Mouse (Mus musculus): ENCODE measurements around the gene Tspan5. TPM values are rescaled to one million over a fixed set of nuclear protein-coding genes. Genes with fewer than 3 reads are reported as not detected.

Gene Tspan5
- polyA plus RNA-seq, 1 experiment from 2014 or later = 2.6 TPM

DNA sequence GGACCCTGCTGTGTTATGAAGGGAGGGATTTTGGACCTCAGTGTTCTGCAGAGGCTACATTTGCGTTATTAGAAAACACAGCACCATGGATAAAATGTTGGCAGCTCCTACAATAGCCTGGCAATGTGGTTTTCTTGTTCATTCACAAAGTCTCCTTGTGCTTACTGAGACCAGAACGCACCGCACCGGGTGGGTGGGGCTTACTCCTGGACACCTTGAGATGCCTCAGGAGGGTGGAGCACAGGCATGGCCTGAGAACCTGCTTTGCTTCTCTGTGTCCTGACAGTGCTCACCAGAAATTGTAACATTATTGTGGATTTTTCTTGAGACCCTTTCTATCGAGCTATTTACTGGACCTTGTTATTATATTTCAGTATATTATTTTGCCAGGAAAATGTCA lies 47.3 kb downstream of the Tspan5 start:
- H3K4me2 ChIP-seq (ENCODE audit: low read depth, low read length) = no peak overlapping the region

DNA sequence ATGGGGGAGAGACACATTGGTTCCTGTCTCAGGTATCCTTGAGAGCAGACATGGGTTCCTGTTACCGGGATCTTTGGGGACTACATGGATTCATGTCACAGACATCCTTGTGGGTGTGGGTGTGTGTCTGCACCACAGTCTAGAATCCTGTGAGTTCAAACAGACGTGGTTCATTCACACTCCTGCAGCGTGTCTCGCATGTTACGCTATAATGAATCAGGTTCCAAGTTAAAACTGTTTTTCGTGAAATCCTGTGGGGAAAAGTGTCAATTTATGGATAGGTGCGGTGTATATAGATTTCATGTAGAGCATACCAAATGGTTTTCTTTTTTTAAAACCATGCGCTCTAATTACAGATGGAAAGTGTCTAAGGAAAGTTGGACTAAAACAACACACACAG lies 52.5 kb downstream of the Tspan5 start:
- H3K9me3 ChIP-seq (replicated peaks; ENCODE audit: control insufficient read depth, low read length) = no peaks in the 10 kb centered on the region
- no peaks in the 10 kb centered on the region for H3K36me3 ChIP-seq (ENCODE audit: control insufficient read depth, insufficient read depth)
- H3K27ac ChIP-seq (ENCODE audit: low read length) = no peak overlapping the region
- no peak overlapping the region for H3K9ac ChIP-seq (ENCODE audit: low read depth, low read length)
- WGBS (ENCODE audit: insufficient replicate concordance) = 77% methylated on average over 8 of the region's 8 CpGs
- ATAC-seq (ENCODE audit: low read depth) = no peak
- no peaks in the 10 kb centered on the region for H3K4me1 ChIP-seq (ENCODE audit: control insufficient read depth, low read depth, low read length)
- no peaks in the 10 kb centered on the region for H3K27me3 ChIP-seq (ENCODE audit: control insufficient read depth, insufficient read depth, low read depth, low read length)
- H3K4me2 ChIP-seq (ENCODE audit: low read depth, low read length) = no peak overlapping the region
- no peak overlapping the region for H3K4me3 ChIP-seq (ENCODE audit: low read depth, low read length)

More for the DNA sequence above, 47.3 kb downstream of the Tspan5 start:
- no peak for ATAC-seq (ENCODE audit: low read depth)
- H3K4me3 ChIP-seq (ENCODE audit: low read depth, low read length) = no peak overlapping the region
- 72% methylated on average over 5 of the region's 5 CpGs for WGBS (ENCODE audit: insufficient replicate concordance)
- H3K27me3 ChIP-seq (ENCODE audit: control insufficient read depth, insufficient read depth, low read depth, low read length) = no peaks in the 10 kb centered on the region
- H3K9ac ChIP-seq (ENCODE audit: low read depth, low read length) = no peak overlapping the region
- H3K36me3 ChIP-seq (ENCODE audit: control insufficient read depth, insufficient read depth) = no peaks in the 10 kb centered on the region
- no peaks in the 10 kb centered on the region for H3K9me3 ChIP-seq (replicated peaks; ENCODE audit: control insufficient read depth, low read length)
- H3K4me1 ChIP-seq (ENCODE audit: control insufficient read depth, low read depth, low read length) = no peaks in the 10 kb centered on the region
- no peak overlapping the region for H3K27ac ChIP-seq (ENCODE audit: low read length)

DNA sequence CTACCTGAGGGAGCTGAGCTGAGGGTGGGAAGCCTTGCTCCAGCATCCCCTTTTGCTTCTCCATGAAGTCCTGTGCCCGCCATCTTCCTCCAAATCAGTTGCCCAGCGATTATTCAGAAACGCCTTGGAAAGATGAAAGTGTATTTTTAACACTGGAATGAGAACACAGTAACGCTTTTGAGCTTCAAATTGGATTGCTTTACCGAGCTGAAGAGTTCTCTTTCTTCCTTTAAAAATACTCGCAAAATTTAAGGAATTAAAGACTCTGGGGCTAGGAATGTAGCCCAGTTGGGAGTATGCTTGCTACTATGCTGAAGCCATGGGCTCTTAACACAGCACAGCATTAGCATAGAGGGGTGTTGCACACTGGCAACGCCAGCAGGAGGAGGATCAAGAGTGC lies 54.0 kb downstream of the Tspan5 start:
- Histone ChIP-seq H3K4me2 (ENCODE audit: low read depth, low read length) (no peak overlapping the region), H3K9me3 (replicated peaks; ENCODE audit: control insufficient read depth, low read length) (no peaks in the 10 kb centered on the region), H3K27ac (ENCODE audit: low read length) (no peak overlapping the region), H3K27me3 (ENCODE audit: control insufficient read depth, insufficient read depth, low read depth, low read length) (no peaks in the 10 kb centered on the region), H3K9ac (ENCODE audit: low read depth, low read length) (no peak overlapping the region), H3K4me1 (ENCODE audit: control insufficient read depth, low read depth, low read length) (no peaks in the 10 kb centered on the region), H3K36me3 (ENCODE audit: control insufficient read depth, insufficient read depth) (no peaks in the 10 kb centered on the region), H3K4me3 (ENCODE audit: low read depth, low read length) (no peak overlapping the region)
- ATAC-seq (ENCODE audit: low read depth) = no peak
- WGBS (ENCODE audit: insufficient replicate concordance) = 65% methylated on average over 7 of the region's 7 CpGs

DNA sequence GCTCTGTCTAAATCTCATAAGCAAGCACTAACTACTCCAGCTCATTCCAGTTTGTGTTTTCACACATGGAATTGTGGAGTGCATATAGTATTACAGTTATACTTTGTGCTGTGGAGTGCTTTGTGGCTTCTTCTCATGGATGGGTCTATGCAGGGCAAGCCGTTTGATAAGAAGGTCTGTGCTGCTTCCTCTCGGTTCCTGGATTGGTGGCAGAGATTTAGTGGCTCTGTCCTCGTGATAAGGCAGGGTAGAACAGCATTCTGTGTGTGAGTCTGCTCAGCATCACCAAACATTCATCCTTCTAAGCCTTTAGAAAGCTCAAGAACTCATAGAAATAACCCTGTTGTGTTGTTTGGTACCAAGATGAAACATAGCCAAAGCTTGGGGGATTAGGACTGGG lies 54.6 kb downstream of the Tspan5 start:
- no peak for ATAC-seq (ENCODE audit: low read depth)
- no peaks in the 10 kb centered on the region for H3K27me3 ChIP-seq (ENCODE audit: control insufficient read depth, insufficient read depth, low read depth, low read length)
- H3K9ac ChIP-seq (ENCODE audit: low read depth, low read length) = no peak overlapping the region
- no peaks in the 10 kb centered on the region for H3K9me3 ChIP-seq (replicated peaks; ENCODE audit: control insufficient read depth, low read length)
- WGBS (ENCODE audit: insufficient replicate concordance) = 16% methylated on average over 3 of the region's 3 CpGs
- no peak overlapping the region for H3K27ac ChIP-seq (ENCODE audit: low read length)
- H3K4me3 ChIP-seq (ENCODE audit: low read depth, low read length) = no peak overlapping the region
- no peaks in the 10 kb centered on the region for H3K36me3 ChIP-seq (ENCODE audit: control insufficient read depth, insufficient read depth)
- H3K4me2 ChIP-seq (ENCODE audit: low read depth, low read length) = no peak overlapping the region
- H3K4me1 ChIP-seq (ENCODE audit: control insufficient read depth, low read depth, low read length) = no peaks in the 10 kb centered on the region

DNA sequence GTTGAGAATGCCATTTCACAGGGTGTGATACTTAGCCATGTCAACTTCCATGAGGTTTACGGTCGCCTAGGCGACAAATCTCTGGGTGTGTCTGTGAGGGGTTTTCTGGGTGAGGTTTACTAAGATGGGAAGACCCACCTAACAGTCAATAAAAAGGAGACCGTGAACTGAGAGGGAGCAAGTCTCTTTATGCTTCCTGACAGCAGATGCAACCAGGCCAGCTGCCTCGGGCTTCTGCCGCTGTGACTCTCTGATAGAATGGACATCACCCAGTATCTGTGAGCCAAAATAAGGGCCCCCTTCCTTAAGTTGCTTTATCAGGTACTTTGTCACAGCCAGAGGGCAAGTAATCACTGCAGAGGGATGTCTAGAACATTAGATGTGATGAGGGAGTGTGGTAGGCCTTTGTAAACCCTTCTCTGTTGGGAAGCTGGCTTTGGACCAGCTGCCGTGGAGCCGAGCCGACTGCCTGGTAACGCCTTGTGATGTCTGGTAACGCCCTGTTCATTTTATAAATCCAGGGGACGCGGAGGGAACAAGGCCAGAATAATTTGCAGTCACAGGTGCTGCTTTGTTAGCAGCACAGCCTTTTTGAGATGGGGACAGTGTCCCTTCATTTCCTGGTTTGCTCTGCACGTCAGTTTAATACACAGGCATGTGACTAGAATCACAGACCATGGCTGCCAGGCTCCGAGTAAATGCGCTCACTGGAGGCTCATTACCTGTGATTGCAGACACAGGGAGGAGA lies 58.8 kb downstream of the Tspan5 start:
- 79% methylated on average over 16 of the region's 16 CpGs for whole genome bisulfite sequencing (ENCODE audit: insufficient replicate concordance)
- Histone ChIP-seq H3K4me1 (ENCODE audit: control insufficient read depth, low read depth, low read length) (no peaks in the 10 kb centered on the region), H3K27me3 (ENCODE audit: control insufficient read depth, insufficient read depth, low read depth, low read length) (no peaks in the 10 kb centered on the region), H3K27ac (ENCODE audit: low read length) (no peak overlapping the region), H3K36me3 (ENCODE audit: control insufficient read depth, insufficient read depth) (no peaks in the 10 kb centered on the region), H3K4me3 (ENCODE audit: low read depth, low read length) (no peak overlapping the region), H3K4me2 (ENCODE audit: low read depth, low read length) (no peak overlapping the region), H3K9me3 (replicated peaks; ENCODE audit: control insufficient read depth, low read length) (no peaks in the 10 kb centered on the region), H3K9ac (ENCODE audit: low read depth, low read length) (no peak overlapping the region)
- no peak for ATAC-seq (ENCODE audit: low read depth)

DNA sequence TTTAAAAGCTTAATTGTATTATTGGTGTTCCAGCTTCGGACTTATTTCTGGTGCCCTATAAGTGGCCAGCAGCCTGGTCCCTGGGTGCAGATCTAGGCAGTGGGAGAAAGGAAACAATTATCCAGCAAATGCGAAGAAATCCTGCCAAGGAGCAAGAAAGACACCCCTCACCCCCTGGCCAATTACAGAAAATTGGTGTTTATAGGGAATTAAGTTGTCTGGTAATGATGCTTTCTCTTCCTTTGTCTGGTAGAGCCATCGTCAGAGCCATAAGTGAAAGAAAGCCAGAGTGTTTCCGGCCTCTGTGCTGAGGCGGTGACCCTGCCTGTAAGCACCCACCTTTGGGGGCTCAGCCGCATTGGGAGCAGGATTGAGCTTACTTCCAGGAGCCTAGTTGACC lies 59.7 kb downstream of the Tspan5 start:
- Histone ChIP-seq H3K4me3 (ENCODE audit: low read depth, low read length) (no peak overlapping the region), H3K9ac (ENCODE audit: low read depth, low read length) (no peak overlapping the region), H3K4me1 (ENCODE audit: control insufficient read depth, low read depth, low read length) (no peaks in the 10 kb centered on the region), H3K27me3 (ENCODE audit: control insufficient read depth, insufficient read depth, low read depth, low read length) (no peaks in the 10 kb centered on the region), H3K9me3 (replicated peaks; ENCODE audit: control insufficient read depth, low read length) (no peaks in the 10 kb centered on the region), H3K4me2 (ENCODE audit: low read depth, low read length) (no peak overlapping the region), H3K36me3 (ENCODE audit: control insufficient read depth, insufficient read depth) (no peaks in the 10 kb centered on the region), H3K27ac (ENCODE audit: low read length) (no peak overlapping the region)
- no peak for ATAC-seq (ENCODE audit: low read depth)
- 80% methylated on average over 6 of the region's 6 CpGs for WGBS (ENCODE audit: insufficient replicate concordance)

DNA sequence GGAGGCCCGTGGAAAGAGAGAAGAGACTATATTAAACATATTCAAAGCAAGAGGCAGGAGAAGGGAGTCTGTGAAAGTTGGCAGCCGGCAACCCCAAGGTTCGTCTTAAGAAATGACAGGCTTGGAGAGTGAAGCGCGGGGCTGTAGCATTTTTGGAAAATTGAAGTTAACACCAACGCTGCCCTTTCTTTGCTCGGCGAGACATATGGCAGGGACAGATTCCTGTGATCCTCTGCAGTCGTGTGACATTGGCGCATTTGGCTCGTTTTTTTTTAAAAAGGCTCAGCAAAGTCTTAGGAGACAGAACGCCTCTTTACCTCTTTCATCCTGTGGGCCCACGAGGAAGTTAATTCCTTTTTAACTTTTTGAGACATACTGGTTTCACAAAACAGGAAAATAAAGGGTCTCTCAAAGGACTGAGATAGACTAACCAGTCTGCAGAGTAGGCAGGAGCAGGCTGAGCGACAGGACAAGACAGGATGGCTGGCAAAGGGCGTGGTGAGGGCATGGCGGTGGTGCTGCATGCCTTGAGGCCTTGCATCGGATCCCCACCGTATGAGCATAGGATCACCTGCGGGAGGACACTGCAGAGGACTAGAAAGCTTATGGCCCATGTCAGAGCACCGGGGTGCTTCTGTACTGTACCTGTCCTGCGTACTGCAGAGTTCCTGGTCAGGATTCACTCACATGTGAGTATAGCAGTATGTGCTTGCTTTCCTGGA lies 60.9 kb downstream of the Tspan5 start:
- no peak for ATAC-seq (ENCODE audit: low read depth)
- Histone ChIP-seq H3K36me3 (ENCODE audit: control insufficient read depth, insufficient read depth) (no peaks in the 10 kb centered on the region), H3K9me3 (replicated peaks; ENCODE audit: control insufficient read depth, low read length) (no peaks in the 10 kb centered on the region), H3K27me3 (ENCODE audit: control insufficient read depth, insufficient read depth, low read depth, low read length) (no peaks in the 10 kb centered on the region), H3K4me3 (ENCODE audit: low read depth, low read length) (no peak overlapping the region), H3K9ac (ENCODE audit: low read depth, low read length) (no peak overlapping the region), H3K4me1 (ENCODE audit: control insufficient read depth, low read depth, low read length) (no peaks in the 10 kb centered on the region), H3K4me2 (ENCODE audit: low read depth, low read length) (no peak overlapping the region), H3K27ac (ENCODE audit: low read length) (no peak overlapping the region)
- WGBS (ENCODE audit: insufficient replicate concordance) = 67% methylated on average over 21 of the region's 21 CpGs

DNA sequence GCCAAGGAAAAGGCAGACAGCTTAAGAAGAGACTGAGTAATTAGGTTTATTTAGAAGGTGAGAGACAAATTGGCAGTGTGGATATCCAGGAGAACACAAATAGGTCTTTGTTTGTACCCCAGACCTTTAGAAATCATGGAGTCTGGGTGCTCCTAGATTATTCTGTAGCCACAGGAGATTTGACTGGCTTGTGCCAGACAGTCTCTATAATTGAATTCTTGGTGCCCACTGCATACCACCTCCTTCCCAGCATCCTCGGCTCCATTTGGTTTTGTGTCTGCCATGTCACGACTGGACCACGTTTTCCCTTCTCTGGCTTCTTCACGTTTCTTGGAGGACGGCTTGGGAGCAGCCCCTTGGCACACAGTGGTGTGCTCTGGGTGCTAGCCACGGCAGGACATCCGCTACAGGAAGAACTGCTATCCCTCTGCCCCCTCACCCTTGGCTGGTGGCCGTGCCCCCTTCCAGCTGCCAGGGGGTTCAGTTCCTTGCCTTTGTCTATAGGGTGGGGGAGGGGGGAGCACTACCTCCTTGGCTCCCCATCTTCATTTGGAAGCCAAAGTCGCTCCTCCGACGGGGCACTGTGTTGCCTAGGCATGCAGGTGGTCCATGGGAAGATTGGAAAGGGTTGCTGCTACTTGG lies 61.6 kb downstream of the Tspan5 start:
- Histone ChIP-seq H3K27ac (ENCODE audit: low read length) (no peak overlapping the region), H3K4me1 (ENCODE audit: control insufficient read depth, low read depth, low read length) (no peaks in the 10 kb centered on the region), H3K4me2 (ENCODE audit: low read depth, low read length) (no peak overlapping the region), H3K9ac (ENCODE audit: low read depth, low read length) (no peak overlapping the region), H3K9me3 (replicated peaks; ENCODE audit: control insufficient read depth, low read length) (no peaks in the 10 kb centered on the region), H3K4me3 (ENCODE audit: low read depth, low read length) (no peak overlapping the region), H3K27me3 (ENCODE audit: control insufficient read depth, insufficient read depth, low read depth, low read length) (no peaks in the 10 kb centered on the region), H3K36me3 (ENCODE audit: control insufficient read depth, insufficient read depth) (no peaks in the 10 kb centered on the region)
- ATAC-seq (ENCODE audit: low read depth) = no peak
- WGBS (ENCODE audit: insufficient replicate concordance) = 64% methylated on average over 11 of the region's 11 CpGs
